Mouse (Mus musculus) lung, postnatal 14 days (tissue): Measurements from ENCODE around the gene Gpr85.

Experiments
- DNase-seq: peaks from one replicate; pipeline ENCODE4 v3.0.0; 2021

Gpr85 gene

GRCm38 (mm10) chr6:13812157-13812556 is 27.6 kb downstream of the Gpr85 start:
- DNase-seq = no peak

DNA sequence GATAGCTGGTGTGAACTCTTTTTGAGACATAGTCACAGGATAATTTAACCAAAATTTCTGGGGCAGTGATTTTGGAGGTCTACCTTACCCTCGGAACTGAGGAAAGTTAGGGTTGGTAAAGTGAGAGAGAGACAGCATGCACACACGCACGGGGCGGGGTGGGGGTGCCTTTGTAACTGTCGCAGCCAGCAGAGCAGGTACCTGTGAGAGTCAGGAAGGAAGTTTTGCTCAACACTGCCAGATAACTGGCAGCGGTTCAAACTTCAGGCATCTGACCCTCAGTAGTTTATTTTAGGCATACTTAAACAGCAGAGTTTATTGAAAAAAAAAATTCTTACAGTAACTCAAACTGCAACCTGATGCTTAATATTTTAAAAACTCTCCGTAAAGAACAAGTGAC is 39.7 kb downstream of the Gpr85 start:
- DNase-seq = no peak

DNA sequence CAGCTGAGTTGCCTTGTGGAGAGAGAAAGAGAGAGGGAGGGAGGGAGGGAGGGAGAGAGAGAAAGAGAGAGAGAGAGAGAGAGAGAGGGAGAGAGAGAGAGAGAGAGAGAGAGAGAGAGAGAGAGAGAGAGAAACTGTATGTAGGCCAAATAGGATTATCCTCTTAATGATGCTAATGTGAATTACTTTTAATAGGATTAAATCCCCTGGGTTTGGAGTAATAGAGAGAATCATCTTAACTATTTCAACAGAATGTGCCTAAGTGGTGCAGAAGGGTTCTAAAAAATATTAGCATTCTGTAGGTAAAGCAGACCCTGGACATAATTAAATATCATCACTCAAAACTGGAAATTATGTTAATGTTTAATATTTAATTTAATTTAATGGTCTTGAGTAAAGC is 42.4 kb downstream of the Gpr85 start:
- DNase-seq = no peak
